Mouse (Mus musculus): ENCODE measurements around the gene Lyg1. TPM values are rescaled to one million over a fixed set of nuclear protein-coding genes. Genes with fewer than 3 reads are reported as not detected.
A peak's percentile ranks its signal among the peaks of the same experiment; 100 is the strongest.
"Not testable (repeated sequence)": the region's sequence is repeated elsewhere in the genome, so short reads cannot be mapped to it uniquely, and the experiment has no call there.

Gene Lyg1
- polyA plus RNA-seq, 1 experiment: not detected

DNA sequence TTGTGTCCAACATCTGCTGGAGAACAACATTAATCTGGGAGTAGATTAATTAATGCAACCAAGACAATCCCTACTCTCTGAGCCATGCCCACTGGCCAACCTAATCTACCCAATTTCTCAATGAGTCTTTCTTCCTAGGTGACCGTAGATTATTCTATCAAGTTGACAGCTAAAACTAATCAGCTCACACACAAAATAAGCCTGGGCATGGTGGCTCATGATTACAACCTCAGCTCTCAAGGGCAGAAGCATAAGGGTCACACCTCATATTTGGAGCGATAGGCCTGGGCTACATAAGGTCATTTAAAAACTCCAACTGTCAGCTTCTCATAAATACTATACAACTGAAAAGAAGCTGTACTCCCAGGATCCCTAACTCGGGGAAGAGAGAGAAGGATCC, 38.7 kb upstream of the Lyg1 start:
- H3K27ac ChIP-seq (ENCODE audit: insufficient read depth, low read depth, low read length): peak overlapping the region; percentile 86; the same call in 1 of the 2 replicates
- H3K4me1 ChIP-seq (ENCODE audit: control insufficient read depth, insufficient read depth, low read length): peaks cover 10% of the 10 kb centered on the region
- TF ChIP-seq CTCF (IDR thresholded peaks at IDR 0.05; ENCODE audit: low read depth, low read length) (no peak), POLR2A (IDR thresholded peaks at IDR 0.05; ENCODE audit: borderline replicate concordance, low read depth, low read length) (no peak)
- H3K4me3 ChIP-seq (ENCODE audit: insufficient read depth, low read length): peak overlapping the region; percentile 88

DNA sequence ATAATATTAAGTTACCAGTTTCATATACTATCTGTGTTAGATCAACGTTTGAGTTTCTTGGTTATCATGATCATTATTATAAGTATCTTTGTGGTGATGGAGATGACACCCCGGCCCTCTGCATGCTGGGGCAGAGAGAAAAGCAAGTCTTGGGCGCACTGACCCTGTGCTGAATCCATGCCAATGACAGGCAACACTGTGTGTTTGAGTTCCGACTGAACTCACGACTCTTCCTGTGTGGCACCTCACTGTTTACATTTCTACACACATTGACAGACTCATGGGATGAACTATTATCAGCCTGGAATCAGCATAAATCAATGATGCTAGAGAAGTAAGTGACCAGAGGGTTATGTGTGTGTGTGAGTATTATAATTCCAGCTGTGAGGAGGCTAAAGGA, 30.3 kb upstream of the Lyg1 start:
- Histone ChIP-seq H3K4me1 (ENCODE audit: control insufficient read depth, insufficient read depth, low read length) (no peaks in the 10 kb centered on the region), H3K27ac (ENCODE audit: insufficient read depth, low read depth, low read length) (no peak overlapping the region), H3K4me3 (ENCODE audit: insufficient read depth, low read length) (no peak overlapping the region)
- TF ChIP-seq CTCF (IDR thresholded peaks at IDR 0.05; ENCODE audit: low read depth, low read length) (no peak), POLR2A (IDR thresholded peaks at IDR 0.05; ENCODE audit: borderline replicate concordance, low read depth, low read length) (no peak)

DNA sequence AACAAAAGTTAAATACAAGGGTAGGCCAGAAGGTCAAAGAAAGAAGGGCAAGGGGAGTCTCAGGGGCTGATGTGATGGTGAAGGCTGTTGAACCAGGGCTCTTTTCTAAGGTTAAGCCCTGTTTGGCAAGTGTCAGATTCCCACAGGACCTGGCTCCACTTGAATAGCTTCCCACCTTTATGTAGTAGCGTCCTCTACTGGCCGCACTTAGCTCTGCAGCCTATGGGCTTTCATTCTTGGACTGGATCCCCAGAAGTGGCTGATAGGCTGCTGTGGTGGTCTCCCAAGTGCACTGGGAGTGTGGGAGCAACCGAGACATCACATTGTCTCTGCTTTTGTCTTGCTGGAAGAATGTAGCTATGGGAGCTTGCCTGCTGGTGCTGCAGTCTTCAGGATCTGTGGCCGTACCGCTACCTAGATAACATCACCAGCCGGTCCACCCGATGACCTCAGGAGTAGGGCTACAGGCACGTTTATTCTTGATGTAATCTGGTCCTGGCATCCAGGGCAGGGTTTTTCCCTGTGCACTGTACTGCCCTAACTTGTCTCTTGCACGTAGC, 28.3 kb upstream of the Lyg1 start:
- no peak overlapping the region for H3K27ac ChIP-seq (ENCODE audit: insufficient read depth, low read depth, low read length)
- TF ChIP-seq POLR2A (IDR thresholded peaks at IDR 0.05; ENCODE audit: borderline replicate concordance, low read depth, low read length) (no peak), CTCF (IDR thresholded peaks at IDR 0.05; ENCODE audit: low read depth, low read length) (peak; percentile 50)
- H3K4me3 ChIP-seq (ENCODE audit: insufficient read depth, low read length): no peak overlapping the region
- no peaks in the 10 kb centered on the region for H3K4me1 ChIP-seq (ENCODE audit: control insufficient read depth, insufficient read depth, low read length)

DNA sequence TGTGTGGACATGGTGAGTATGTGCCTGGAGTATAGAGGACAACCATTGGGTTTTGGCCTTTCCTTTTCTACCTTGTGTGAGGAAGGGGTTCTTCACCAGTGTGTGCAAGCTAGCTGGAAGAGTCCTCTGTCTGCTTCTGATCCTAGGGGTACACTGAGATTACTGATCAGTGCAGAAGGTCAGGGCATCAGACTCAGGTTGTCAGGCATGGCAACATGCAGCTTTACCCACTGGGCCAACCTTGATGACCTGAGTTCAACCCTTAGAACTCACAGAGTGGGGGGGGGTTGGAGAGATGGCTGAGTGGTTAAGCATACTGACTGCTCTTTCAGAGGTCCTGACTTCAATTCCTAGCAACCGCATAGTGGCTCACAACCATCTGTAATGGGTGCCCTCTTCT, 26.8 kb upstream of the Lyg1 start:
- H3K4me3 ChIP-seq (ENCODE audit: insufficient read depth, low read length): no peak overlapping the region
- H3K4me1 ChIP-seq (ENCODE audit: control insufficient read depth, insufficient read depth, low read length): no peaks in the 10 kb centered on the region
- no peak for TF ChIP-seq POLR2A (IDR thresholded peaks at IDR 0.05; ENCODE audit: borderline replicate concordance, low read depth, low read length)
- no peak for TF ChIP-seq CTCF (IDR thresholded peaks at IDR 0.05; ENCODE audit: low read depth, low read length)

DNA sequence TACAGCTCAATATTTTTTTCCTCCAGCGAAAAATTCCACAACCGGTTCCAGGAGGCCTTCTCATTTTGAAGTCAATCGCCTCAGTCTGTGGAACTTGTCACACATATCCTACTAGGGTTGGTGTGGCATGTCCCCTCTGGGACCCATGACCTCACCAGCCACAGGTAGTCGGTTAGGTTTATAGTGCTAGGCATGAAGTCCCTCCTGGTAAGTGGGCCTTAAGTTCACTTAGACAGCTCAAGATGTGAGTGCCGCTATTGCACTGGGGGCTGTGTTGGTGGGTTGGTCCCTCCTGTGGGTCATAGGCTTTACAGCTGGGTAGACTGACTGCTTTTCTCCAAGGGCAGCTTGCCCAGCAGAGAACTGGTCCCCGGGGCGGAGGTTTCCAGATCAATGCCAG, 19.7 kb upstream of the Lyg1 start:
- no peak overlapping the region for H3K4me3 ChIP-seq (ENCODE audit: insufficient read depth, low read length)
- no peak for TF ChIP-seq CTCF (IDR thresholded peaks at IDR 0.05; ENCODE audit: low read depth, low read length)
- no peak for TF ChIP-seq POLR2A (IDR thresholded peaks at IDR 0.05; ENCODE audit: borderline replicate concordance, low read depth, low read length)
- H3K4me1 ChIP-seq (ENCODE audit: control insufficient read depth, insufficient read depth, low read length): no peaks in the 10 kb centered on the region
- H3K27ac ChIP-seq (ENCODE audit: insufficient read depth, low read depth, low read length): no peak overlapping the region

More for the DNA sequence above, 26.8 kb upstream of the Lyg1 start:
- no peak overlapping the region for H3K27ac ChIP-seq (ENCODE audit: insufficient read depth, low read depth, low read length)

GRCm38 (mm10) chr1:37976666-37977065, 19.1 kb upstream of the Lyg1 start:
- not testable (repeated sequence) for H3K27ac ChIP-seq (ENCODE audit: insufficient read depth, low read depth, low read length); H3K4me3 ChIP-seq (ENCODE audit: insufficient read depth, low read length); H3K4me1 ChIP-seq (ENCODE audit: control insufficient read depth, insufficient read depth, low read length)

GRCm38 (mm10) chr1:37971520-37971919, 14.0 kb upstream of the Lyg1 start:
- no peaks in the 10 kb centered on the region for H3K4me1 ChIP-seq (ENCODE audit: control insufficient read depth, insufficient read depth, low read length)
- no peak overlapping the region for H3K4me3 ChIP-seq (ENCODE audit: insufficient read depth, low read length)
- TF ChIP-seq CTCF (IDR thresholded peaks at IDR 0.05; ENCODE audit: low read depth, low read length): no peak
- no peak for TF ChIP-seq POLR2A (IDR thresholded peaks at IDR 0.05; ENCODE audit: borderline replicate concordance, low read depth, low read length)
- no peak overlapping the region for H3K27ac ChIP-seq (ENCODE audit: insufficient read depth, low read depth, low read length)

GRCm38 (mm10) chr1:37968746-37969145, 11.2 kb upstream of the Lyg1 start:
- Histone ChIP-seq H3K27ac (ENCODE audit: insufficient read depth, low read depth, low read length) (no peak overlapping the region), H3K4me1 (ENCODE audit: control insufficient read depth, insufficient read depth, low read length) (no peaks in the 10 kb centered on the region), H3K4me3 (ENCODE audit: insufficient read depth, low read length) (no peak overlapping the region)
- TF ChIP-seq POLR2A (IDR thresholded peaks at IDR 0.05; ENCODE audit: borderline replicate concordance, low read depth, low read length) (no peak), CTCF (IDR thresholded peaks at IDR 0.05; ENCODE audit: low read depth, low read length) (no peak)

- no peaks in the 10 kb centered on the region for H3K4me1 ChIP-seq (ENCODE audit: control insufficient read depth, insufficient read depth, low read length)
- no peak overlapping the region for H3K4me3 ChIP-seq (ENCODE audit: insufficient read depth, low read length)
- H3K27ac ChIP-seq (ENCODE audit: insufficient read depth, low read depth, low read length): no peak overlapping the region
- TF ChIP-seq POLR2A (IDR thresholded peaks at IDR 0.05; ENCODE audit: borderline replicate concordance, low read depth, low read length) (no peak), CTCF (IDR thresholded peaks at IDR 0.05; ENCODE audit: low read depth, low read length) (no peak)
Measured at GRCm38 (mm10) chr1:37965571-37965970, 8.0 kb upstream of the Lyg1 start.

DNA sequence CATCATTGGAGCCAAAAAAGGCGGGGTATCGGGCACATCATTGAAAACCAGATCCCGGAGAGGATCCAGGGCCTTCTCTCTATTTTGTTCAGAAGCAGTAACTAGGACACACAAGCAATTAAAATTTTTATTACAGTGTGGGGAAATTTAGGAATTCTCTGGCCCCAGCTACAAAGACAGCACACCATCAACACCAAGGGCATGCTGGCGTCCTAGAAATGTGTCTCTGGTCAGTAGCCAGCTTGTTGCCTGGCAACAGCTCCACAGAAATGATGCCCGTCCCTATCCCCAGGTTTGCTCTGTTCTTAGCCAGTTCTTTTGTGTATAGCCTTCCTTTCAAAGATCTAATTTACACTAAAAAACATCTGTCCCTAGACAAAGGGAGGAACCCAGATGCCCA, 1.9 kb upstream of the Lyg1 start:
- Histone ChIP-seq H3K4me1 (ENCODE audit: control insufficient read depth, insufficient read depth, low read length) (0 out of 2 replicates have a peak, but pooled peaks cover 3% of the 10 kb centered on the region), H3K4me3 (ENCODE audit: insufficient read depth, low read length) (no peak overlapping the region), H3K27ac (ENCODE audit: insufficient read depth, low read depth, low read length) (no peak overlapping the region)
- TF ChIP-seq CTCF (IDR thresholded peaks at IDR 0.05; ENCODE audit: low read depth, low read length) (no peak), POLR2A (IDR thresholded peaks at IDR 0.05; ENCODE audit: borderline replicate concordance, low read depth, low read length) (no peak)

DNA sequence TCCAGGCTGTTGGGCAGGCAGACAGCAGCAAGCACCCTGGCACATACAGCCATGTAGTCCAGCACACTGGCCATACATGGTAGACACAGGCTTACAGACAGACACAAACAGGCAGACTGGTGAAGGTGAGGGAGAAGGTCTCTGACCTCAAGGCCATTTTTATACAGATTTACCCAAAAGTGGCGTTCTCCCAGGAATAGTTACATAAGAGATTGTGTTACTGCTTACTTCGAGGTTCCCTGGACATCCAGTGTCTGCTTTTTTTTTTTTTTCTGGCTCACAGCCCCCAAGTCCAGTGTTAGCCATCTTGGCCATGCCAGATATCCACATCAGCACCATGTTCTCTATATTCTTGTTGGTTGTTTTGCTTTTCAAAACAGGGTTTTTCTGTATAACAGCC, 957 bp upstream of the Lyg1 start:
- 0 out of 2 replicates have a peak, but pooled peaks cover 3% of the 10 kb centered on the region for H3K4me1 ChIP-seq (ENCODE audit: control insufficient read depth, insufficient read depth, low read length)
- no peak for TF ChIP-seq POLR2A (IDR thresholded peaks at IDR 0.05; ENCODE audit: borderline replicate concordance, low read depth, low read length)
- no peak for TF ChIP-seq CTCF (IDR thresholded peaks at IDR 0.05; ENCODE audit: low read depth, low read length)
- no peak overlapping the region for H3K4me3 ChIP-seq (ENCODE audit: insufficient read depth, low read length)
- no peak overlapping the region for H3K27ac ChIP-seq (ENCODE audit: insufficient read depth, low read depth, low read length)

Measured in bone marrow macrophage, adult 2 months (primary cell).